Mouse (Mus musculus) layer of hippocampus, postnatal 10 days (tissue): ENCODE results near the gene Bsg. TPM values are rescaled to one million over a fixed set of nuclear protein-coding genes. Genes with fewer than 3 reads are reported as not detected.

Experiments
- DNase-seq, 2 experiments: peaks; one replicate each; pipeline ENCODE4 v3.0.0; 2021; ENCODE audit warnings: low spot score in 2 of 2
- long read RNA-seq: library from polyadenylated mRNA; stranded (forward); transcript quantifications from one replicate; pipeline ENCODE4 v2.0.0, GENCODE M21; 2023
- total RNA-seq, 2 experiments: library from RNA; stranded (reverse); gene quantifications; 2 replicates each; pipeline ENCODE4 v1.2.3; 2021

Gene Bsg
- total RNA-seq = 100 to 1,000 TPM; 692 to 694 TPM
- long read RNA-seq, transcript Bsg-202 (6 exons, 1,240 nt) = minor isoform, 8 of 1,763 reads
- long read RNA-seq, transcript Bsg-205 (7 exons, 1,261 nt) = major isoform, 1,597 of 1,763 reads
- long read RNA-seq, partial matches to known transcripts = 35 of 1,763 reads
- long read RNA-seq, other reads (novel, unspliced or antisense) = 123 of 1,763 reads

GRCm38 (mm10) chr10:79704065-79704969 lies at the start of gene Bsg:
TSS of gene Bsg (plus strand) at chr10:79704491.
- DNase-seq = peak; percentile 98 to 99

- peak; percentile 49 to 59 for DNase-seq
Measured at GRCm38 (mm10) chr10:79654946-79655395, 49.3 kb upstream of the Bsg start.

DNA sequence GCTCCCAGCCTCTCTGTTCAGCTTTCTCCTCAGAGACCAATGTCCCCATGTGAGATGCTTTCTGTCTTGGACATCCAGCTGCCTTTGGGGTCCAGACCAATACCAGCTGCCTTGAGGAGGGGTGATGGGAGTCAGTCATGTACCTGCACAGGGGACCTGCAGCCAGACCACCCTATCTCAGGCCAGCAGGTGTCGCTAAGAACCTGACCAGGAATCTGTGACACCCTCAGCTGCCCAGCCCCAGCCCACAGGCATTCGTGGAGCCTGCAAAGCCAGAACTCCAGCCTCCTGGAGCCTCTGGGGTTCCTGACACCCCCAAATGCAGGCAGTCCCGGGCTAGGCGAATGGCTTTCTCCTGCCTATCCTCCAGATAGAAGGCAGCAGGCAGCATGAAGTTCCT lies 45.5 kb upstream of the Bsg start:
- no peak for DNase-seq

DNA sequence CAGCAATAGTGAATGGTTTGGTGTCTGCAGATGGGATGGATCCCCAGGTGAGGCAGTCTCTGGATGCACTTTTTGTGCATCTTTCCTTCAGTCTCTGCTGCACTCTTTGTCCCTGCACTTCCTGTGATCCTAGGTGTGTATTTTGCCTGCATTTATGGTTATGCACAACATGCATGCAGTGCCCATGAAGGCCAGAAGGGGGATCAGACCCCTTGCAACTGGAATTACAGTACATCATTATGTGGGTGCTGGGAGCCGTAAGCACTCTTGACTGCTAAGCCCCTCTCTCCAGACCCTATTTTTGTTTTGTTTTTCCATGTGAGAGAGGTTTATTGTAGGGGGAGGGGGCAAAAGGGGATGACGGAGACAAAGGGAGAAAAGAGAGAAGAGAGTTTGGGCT lies 44.0 kb upstream of the Bsg start:
- no peak for DNase-seq

- no peak for DNase-seq
Measured at GRCm38 (mm10) chr10:79661861-79662260, 42.4 kb upstream of the Bsg start.

DNA sequence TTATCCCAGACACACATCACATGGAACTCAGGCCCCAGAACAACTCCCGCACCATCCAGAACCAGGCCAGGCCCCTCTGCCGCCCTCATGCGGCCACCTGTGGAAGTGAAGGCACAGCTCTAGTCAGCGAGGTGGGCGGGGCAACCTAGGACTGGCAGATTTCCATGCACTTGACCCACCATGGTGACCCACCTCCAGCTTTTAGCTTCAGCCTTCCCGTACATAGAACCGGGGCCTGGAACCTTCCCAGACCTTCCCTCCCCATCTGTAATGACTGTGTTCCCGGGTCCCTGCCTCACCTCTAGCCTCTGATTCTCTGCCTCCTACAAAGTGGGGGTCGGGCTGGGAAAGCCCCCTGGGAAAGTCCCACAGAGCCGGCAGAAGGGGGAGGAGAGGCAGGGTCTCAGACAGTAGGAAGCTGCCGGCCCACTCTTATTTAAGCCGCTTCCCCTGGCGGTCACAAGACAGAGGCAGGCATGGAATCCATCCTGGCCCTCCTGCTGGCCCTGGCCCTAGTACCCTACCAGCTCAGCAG lies 40.1 kb upstream of the Bsg start, which contains the start of gene Madcam1:
Gene Madcam1 (plus strand): TSS at position 429 of the 535 bp plus-strand sequence.
- peak; percentile 71 to 75 for DNase-seq

DNA sequence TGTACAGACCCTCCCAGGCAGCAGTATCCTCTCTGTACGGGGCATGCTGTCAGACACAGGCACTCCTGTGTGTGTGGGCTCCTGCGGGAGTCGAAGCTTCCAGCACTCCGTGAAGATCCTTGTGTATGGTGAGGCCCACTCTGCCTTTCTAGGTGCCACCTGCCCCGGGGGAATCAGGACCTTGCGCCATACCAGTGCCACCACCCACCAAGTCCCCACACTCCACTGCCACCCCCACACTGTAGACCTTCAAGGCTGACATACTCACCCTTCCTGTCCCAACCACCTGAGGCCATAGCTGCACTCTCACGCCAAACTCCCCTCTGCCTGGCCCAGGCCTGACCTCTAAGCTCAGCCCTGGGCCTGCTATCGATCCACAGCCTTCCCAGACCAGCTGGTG lies 39.2 kb upstream of the Bsg start:
- DNase-seq = no peak

GRCm38 (mm10) chr10:79666493-79666892 lies 37.8 kb upstream of the Bsg start:
- DNase-seq = no peak

- no peak for DNase-seq
Measured at GRCm38 (mm10) chr10:79668076-79668475, 36.2 kb upstream of the Bsg start.

GRCm38 (mm10) chr10:79668771-79669575 lies 35.3 kb upstream of the Bsg start, which contains the start of gene Tpgs1:
TSS of gene Tpgs1 (plus strand) at chr10:79669369.
- peak; percentile 95 to 96 for DNase-seq

DNA sequence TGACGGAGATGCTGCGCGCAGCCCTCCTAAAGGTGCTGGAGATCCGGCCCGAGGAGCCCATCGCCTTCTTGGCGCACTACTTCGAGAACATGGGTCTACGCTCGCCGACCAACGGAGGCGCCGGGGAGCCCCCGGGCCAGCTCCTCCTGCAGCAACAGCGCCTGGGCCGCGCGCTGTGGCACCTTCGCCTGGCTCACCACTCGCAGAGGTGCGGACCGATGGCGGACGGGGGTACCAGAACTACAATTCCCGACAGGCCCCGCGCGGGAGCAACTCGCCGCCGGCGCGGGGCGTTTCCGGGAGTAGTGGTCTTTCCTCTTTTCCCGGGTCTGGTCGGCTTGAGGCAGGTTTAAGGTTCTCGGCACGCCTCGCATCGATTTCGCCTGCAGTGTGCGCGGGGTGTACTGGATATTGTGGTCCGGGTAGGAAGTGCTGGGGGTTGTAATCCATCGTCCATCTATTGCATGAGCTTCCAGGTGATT lies 34.7 kb upstream of the Bsg start:
- peak; percentile 82 to 86 for DNase-seq

DNA sequence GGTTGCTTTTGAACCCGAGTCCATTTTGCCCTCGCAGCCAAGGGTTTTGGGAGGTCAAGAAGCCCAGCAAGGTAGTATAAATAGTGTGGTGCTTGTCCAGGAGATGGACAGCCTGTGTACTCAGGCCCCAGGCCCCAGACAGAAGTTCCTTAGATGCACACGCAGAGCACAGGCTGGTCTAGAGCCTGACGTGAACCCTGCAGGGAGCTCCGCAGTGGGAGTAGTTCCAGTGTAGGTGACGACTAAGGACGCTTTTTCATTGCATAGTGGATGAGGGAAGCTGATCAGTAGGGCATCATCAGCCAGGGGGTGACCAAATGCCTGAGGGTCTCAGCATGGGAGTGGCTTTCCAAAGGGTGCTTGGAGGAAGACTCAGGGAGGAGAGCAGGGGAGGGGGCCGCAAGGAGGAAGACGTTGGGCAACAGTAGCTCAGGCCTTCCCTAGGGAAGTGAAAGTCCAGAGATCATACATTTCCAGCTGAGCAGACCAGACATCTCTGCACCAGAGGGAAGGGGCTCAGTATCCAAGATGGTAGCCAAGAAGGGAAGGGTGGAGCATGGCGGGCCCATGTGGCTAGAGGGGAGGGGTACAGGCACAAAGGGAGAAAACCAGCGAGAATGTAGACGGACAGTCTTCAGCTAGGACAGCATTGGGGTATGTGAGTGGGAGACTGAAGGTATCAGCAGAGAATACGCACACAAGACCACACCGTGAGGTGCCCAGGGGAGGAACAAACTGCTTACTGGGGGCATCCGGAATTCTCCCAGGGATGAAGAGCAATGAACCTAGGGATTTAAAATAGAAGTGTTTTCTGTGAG lies 34.0 kb upstream of the Bsg start:
- no peak for DNase-seq

GRCm38 (mm10) chr10:79671396-79672087 lies 32.7 kb upstream of the Bsg start:
- no peak for DNase-seq

DNA sequence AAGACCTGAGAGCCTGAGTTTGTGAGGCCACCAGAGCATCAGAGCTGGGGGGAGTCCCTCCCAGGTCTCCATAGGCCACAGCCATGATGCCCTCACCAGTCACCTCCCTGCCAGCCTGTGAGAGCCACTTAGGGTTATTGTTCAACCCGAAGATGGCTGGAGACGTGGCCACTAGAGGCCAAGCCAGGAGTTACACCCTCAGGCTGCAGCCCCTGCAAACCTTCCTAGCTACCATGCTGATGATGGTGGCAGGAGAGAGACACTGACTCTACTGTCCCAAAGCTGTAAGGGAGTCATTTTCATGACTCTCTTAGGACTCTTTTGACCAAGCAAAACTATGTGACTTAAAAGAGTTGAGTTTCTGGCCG lies 32.2 kb upstream of the Bsg start:
- DNase-seq = no peak

GRCm38 (mm10) chr10:79673054-79673453 lies 31.2 kb upstream of the Bsg start:
- no peak for DNase-seq

GRCm38 (mm10) chr10:79675346-79676035 lies 28.8 kb upstream of the Bsg start:
- no peak for DNase-seq

DNA sequence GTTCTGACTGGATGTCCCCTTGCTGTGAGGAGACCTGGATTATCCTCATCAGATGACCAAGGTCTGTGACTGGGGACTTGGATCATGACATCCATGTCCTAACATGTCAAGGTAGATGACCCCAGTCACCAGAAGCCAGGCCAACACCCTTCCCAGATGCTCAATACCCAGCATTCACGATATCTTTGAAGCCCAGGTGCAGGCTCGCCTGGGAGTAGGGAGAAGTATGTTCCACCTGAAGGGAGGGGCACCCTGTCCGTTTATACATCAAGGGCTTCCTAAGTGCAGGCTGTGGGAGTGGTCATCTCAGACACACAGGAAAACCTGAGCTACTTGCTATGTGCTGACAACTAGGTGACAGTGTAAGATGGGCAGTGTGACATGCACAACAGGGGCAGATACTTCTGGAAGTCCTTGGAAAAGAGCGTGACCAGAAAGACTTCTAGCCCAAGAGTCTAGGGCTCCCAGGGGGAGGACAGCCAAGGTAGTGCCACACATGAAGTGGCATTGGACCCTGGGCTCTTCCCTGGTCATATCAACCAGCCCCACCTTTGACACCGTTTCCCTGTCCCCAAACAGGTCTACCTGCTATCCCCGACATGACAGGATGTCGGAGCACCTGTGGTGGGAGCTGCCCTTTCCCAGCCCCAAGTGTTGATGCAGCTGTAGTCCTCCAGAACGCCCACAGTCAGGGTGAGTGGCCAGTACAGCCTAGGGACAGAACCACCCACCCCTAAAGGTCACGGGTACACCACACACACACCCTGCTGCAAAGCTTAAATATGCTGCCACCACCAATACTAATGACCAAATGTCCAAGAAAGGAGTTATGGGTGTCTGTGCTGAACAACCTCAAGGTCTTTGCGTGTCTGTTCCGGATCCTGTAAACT lies 23.4 kb upstream of the Bsg start:
- DNase-seq = no peak
